Mouse (Mus musculus): ENCODE data around the gene Lair1. TPM values are rescaled to one million over a fixed set of nuclear protein-coding genes. Genes with fewer than 3 reads are reported as not detected.
"Not testable (repeated sequence)": the region's sequence is repeated elsewhere in the genome, so short reads cannot be mapped to it uniquely, and the experiment has no call there.

Gene Lair1
- polyA plus RNA-seq, 1 experiment from 2014 or later, result 1.9 TPM

- H3K4me1 ChIP-seq, result no peaks in the 10 kb centered on the region
- H3K9ac ChIP-seq, result no peak overlapping the region
- H3K4me3 ChIP-seq, result no peak overlapping the region
- ATAC-seq, result no peak
- H3K27me3 ChIP-seq, result no peaks in the 10 kb centered on the region
- H3K4me2 ChIP-seq, result no peak overlapping the region
- no peaks in the 10 kb centered on the region for H3K9me3 ChIP-seq (replicated peaks)
- H3K27ac ChIP-seq, result no peak overlapping the region
- H3K36me3 ChIP-seq (ENCODE audit: poor library complexity, severe bottlenecking), result no peaks in the 10 kb centered on the region
Measured at GRCm38 (mm10) chr7:4081706-4082105, 18.7 kb upstream of the Lair1 start.

- Histone ChIP-seq H3K27me3 (no peaks in the 10 kb centered on the region), H3K4me1 (no peaks in the 10 kb centered on the region), H3K4me3 (no peak overlapping the region), H3K9me3 (replicated peaks) (no peaks in the 10 kb centered on the region), H3K9ac (no peak overlapping the region), H3K4me2 (no peak overlapping the region), H3K36me3 (ENCODE audit: poor library complexity, severe bottlenecking) (no peaks in the 10 kb centered on the region), H3K27ac (no peak overlapping the region)
- 85% methylated on average over 4 of the region's 4 CpGs for WGBS
- ATAC-seq, result no peak
Measured at GRCm38 (mm10) chr7:4080552-4080951, 17.5 kb upstream of the Lair1 start.

GRCm38 (mm10) chr7:4079511-4079910 is 16.5 kb upstream of the Lair1 start:
- ATAC-seq, result no peak
- no peak overlapping the region for H3K27ac ChIP-seq
- H3K27me3 ChIP-seq, result no peaks in the 10 kb centered on the region
- no peak overlapping the region for H3K4me2 ChIP-seq
- H3K4me3 ChIP-seq, result no peak overlapping the region
- no peaks in the 10 kb centered on the region for H3K9me3 ChIP-seq (replicated peaks)
- H3K9ac ChIP-seq, result no peak overlapping the region
- WGBS, result 88% methylated on average over 7 of the region's 7 CpGs
- no peaks in the 10 kb centered on the region for H3K4me1 ChIP-seq
- no peaks in the 10 kb centered on the region for H3K36me3 ChIP-seq (ENCODE audit: poor library complexity, severe bottlenecking)

GRCm38 (mm10) chr7:4073144-4073543 is 10.1 kb upstream of the Lair1 start:
- H3K4me2 ChIP-seq, result no peak overlapping the region
- no peaks in the 10 kb centered on the region for H3K4me1 ChIP-seq
- H3K9me3 ChIP-seq (replicated peaks), result no peaks in the 10 kb centered on the region
- H3K27me3 ChIP-seq, result no peaks in the 10 kb centered on the region
- WGBS, result 79% methylated on average over 3 of the region's 3 CpGs
- no peak overlapping the region for H3K9ac ChIP-seq
- H3K27ac ChIP-seq, result no peak overlapping the region
- H3K36me3 ChIP-seq (ENCODE audit: poor library complexity, severe bottlenecking), result no peaks in the 10 kb centered on the region
- no peak for ATAC-seq
- H3K4me3 ChIP-seq, result no peak overlapping the region

DNA sequence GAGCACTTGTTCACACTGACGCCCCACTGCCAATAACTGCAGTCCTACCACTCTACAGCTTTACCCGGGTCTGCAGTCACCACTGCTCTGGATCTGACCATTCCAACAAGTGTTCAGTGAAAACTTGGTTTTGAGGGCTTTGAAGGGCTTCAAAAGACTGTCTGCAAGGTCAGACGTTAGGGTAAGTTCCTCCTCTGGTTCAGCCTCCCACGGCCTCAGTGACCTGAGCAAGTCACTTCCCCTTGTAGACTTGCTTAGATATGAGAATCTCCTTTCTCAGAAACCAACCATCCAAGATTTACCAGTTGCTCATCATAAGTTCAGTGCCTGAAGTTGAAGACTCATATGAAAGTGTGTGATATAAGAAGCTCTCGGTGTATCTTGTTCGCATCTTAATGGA is 8.1 kb upstream of the Lair1 start:
- no peaks in the 10 kb centered on the region for H3K9me3 ChIP-seq (replicated peaks)
- H3K27ac ChIP-seq, result no peak overlapping the region
- H3K27me3 ChIP-seq, result no peaks in the 10 kb centered on the region
- no peak for ATAC-seq
- no peak overlapping the region for H3K4me3 ChIP-seq
- no peak overlapping the region for H3K4me2 ChIP-seq
- H3K9ac ChIP-seq, result no peak overlapping the region
- H3K4me1 ChIP-seq, result no peaks in the 10 kb centered on the region
- no peaks in the 10 kb centered on the region for H3K36me3 ChIP-seq (ENCODE audit: poor library complexity, severe bottlenecking)
- WGBS, result 88% methylated on average over 6 of the region's 6 CpGs

DNA sequence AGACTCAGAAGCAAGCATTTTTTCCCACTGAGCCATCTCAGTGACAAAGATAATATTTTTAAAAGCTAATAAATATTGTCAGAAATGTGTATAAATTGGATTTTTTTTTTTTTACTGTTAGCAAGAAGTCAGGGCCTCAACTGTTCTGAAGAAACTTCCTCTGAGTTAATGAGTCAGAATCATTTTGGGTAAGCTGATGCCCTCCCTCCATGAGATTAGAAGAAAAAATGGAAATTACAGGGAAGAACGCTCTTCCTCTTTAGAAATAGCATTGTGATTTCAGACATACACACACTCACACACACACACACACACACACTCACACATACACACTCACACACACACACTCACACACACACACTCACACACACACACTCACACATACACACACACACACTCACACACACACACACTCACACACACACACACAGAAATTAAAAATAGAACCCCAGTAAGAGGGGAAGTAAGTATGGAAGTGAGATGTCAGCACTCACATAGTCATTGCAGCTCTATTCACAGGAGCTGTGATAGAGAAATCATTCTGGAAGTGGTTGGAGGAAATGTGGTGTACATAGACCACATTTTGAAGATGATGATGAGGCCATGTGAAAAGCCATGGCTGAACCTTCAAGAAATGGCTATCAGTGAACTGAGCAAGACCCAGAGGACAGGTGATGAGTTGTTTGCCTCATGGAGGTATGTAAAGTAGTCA is 866 bp upstream of the Lair1 start:
- ATAC-seq, result no peak
- H3K4me1 ChIP-seq, result no peaks in the 10 kb centered on the region

DNA sequence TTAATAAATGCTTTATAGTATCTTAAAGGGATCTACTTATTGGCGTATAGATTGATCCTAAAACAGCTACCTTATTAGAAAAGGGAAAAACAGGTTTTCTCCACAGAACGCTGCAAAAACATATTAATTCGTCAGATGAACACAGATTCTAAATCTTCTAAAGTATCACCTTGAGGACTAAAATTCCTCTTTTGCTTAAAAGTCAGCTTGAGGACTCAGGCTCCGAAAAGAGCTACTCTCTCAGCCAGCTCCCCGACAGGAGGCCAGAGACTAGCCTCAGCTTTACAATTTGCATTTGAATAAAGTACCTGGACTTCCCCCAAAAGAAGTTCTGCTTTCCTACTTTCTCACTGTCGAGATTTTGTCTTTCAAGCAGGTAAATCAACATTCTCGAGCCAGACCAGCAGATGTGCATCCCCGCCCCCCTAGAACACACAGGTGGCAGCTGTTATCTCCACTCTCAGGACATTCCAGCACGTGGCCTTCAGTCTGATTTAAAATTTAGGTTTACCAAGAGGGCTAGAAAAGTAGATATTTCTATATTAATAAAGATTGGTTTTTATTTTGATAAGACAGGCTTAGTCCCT is 2.3 kb downstream of the Lair1 start:
- 47% methylated on average over 9 of the region's 9 CpGs for WGBS
- not testable (repeated sequence) for H3K27me3 ChIP-seq; H3K4me1 ChIP-seq; H3K4me3 ChIP-seq; H3K36me3 ChIP-seq (ENCODE audit: poor library complexity, severe bottlenecking); ATAC-seq; H3K4me2 ChIP-seq; H3K9me3 ChIP-seq (replicated peaks); H3K27ac ChIP-seq; H3K9ac ChIP-seq

More for the DNA sequence above, 866 bp upstream of the Lair1 start:
- Histone ChIP-seq H3K4me2 (no peak overlapping the region), H3K27ac (no peak overlapping the region), H3K27me3 (no peaks in the 10 kb centered on the region), H3K9ac (no peak overlapping the region), H3K36me3 (ENCODE audit: poor library complexity, severe bottlenecking) (no peaks in the 10 kb centered on the region), H3K9me3 (replicated peaks) (no peaks in the 10 kb centered on the region), H3K4me3 (no peak overlapping the region)
- 88% methylated on average over 1 of the region's 1 CpGs for WGBS

- no peak overlapping the region for H3K9ac ChIP-seq
- no peaks in the 10 kb centered on the region for H3K4me1 ChIP-seq
- no peak for ATAC-seq
- 19% methylated on average over 3 of the region's 3 CpGs for WGBS
- no peaks in the 10 kb centered on the region for H3K27me3 ChIP-seq
- no peaks in the 10 kb centered on the region for H3K9me3 ChIP-seq (replicated peaks)
- H3K36me3 ChIP-seq (ENCODE audit: poor library complexity, severe bottlenecking), result no peaks in the 10 kb centered on the region
- no peak overlapping the region for H3K4me2 ChIP-seq
- no peak overlapping the region for H3K4me3 ChIP-seq
- H3K27ac ChIP-seq, result no peak overlapping the region
Measured at GRCm38 (mm10) chr7:4026794-4027421, 36.1 kb downstream of the Lair1 start.

DNA sequence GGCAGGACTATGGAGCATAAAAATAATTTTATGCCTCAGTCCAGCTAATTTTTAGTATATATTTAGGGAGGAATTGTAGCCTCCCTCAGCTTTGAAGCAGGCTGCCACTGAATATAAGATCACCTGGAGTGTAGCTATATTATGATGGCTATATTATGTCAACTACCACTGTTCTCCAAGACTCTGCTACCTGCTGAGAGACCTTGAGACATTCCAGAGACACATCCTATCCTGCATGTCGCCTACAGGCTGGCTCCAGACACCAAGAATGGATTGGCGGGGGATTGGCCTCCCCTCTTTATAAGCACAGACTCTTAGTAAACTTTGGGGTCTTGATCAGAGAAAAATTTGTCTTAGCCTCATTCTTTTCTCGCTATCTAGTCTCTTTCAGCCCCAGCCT is 58.4 kb downstream of the Lair1 start:
- not testable (repeated sequence) for H3K4me2 ChIP-seq; H3K4me3 ChIP-seq; H3K27me3 ChIP-seq; H3K27ac ChIP-seq; H3K36me3 ChIP-seq (ENCODE audit: poor library complexity, severe bottlenecking); ATAC-seq; H3K4me1 ChIP-seq; H3K9me3 ChIP-seq (replicated peaks); H3K9ac ChIP-seq
- WGBS, result 71% methylated on average over 3 of the region's 3 CpGs

DNA sequence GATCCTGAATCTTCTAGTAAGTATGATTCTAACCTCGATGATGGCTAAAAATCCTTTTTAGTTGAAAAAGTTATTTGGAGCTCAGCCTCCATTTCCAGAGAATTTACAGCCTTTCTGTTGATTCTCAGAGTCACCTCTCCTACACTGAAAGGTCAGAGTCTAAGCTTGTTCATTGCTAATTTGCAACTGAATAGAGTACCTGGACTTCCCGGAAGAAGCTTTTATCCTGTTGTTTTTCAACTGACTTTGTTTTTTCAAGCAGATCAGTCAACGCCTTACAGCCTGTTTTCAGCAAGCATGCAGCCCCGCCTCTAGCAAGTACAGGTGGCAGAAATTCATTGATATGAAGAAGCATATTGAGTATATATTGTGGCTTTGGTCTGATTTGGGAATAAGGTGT is 59.0 kb downstream of the Lair1 start:
- not testable (repeated sequence) for H3K4me1 ChIP-seq; H3K4me2 ChIP-seq; H3K9me3 ChIP-seq (replicated peaks); H3K9ac ChIP-seq; H3K27ac ChIP-seq; ATAC-seq; H3K36me3 ChIP-seq (ENCODE audit: poor library complexity, severe bottlenecking); H3K27me3 ChIP-seq; H3K4me3 ChIP-seq
- 78% methylated on average over 4 of the region's 4 CpGs for WGBS

DNA sequence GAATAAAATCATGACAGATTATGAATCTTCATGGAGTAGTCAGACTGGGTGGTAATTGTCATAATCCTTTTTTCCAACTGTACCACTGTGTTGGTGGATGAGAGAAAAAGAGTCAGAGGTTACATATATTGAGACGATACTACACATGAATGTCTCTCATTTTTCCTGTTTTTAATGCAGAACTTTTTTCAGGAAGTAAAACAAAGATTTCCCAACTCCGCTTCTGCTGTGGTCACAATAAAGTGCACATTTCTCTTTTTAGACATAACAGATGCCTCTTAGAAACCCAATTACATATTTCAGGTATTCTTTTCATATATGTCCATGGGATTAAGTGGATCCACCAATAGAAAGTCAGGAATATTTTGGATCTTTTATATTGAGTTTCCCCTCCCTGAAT is 101.0 kb downstream of the Lair1 start:
- 84% methylated on average over 2 of the region's 2 CpGs for WGBS
- no peak overlapping the region for H3K9ac ChIP-seq
- H3K27me3 ChIP-seq, result no peaks in the 10 kb centered on the region
- no peak for ATAC-seq
- no peak overlapping the region for H3K4me2 ChIP-seq
- no peaks in the 10 kb centered on the region for H3K4me1 ChIP-seq
- no peaks in the 10 kb centered on the region for H3K36me3 ChIP-seq (ENCODE audit: poor library complexity, severe bottlenecking)
- H3K27ac ChIP-seq, result no peak overlapping the region
- H3K9me3 ChIP-seq (replicated peaks), result peaks cover 10% of the 10 kb centered on the region; the same call in 1 of the 2 replicates
- no peak overlapping the region for H3K4me3 ChIP-seq

DNA sequence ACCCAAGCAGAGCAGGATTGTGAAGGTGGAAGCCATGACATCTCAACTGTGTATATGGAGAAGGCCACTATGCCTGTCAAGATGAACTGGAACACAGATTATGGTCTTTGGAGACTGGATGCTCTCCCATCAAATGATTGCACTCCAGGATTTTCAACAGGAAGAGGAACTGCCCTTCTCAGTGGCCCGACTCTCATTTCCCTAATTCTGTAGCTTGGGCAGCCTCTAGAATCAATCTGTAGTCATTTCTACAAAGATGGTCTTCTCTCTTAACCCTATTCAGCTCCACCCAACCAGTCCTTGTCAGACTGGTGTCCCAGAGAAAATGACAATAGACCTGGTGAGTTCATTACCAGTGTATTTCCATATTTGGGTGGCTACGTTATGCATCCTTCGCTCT is 105.6 kb downstream of the Lair1 start:
- H3K4me1 ChIP-seq, result no peaks in the 10 kb centered on the region
- ATAC-seq, result no peak
- no peak overlapping the region for H3K4me2 ChIP-seq
- H3K9me3 ChIP-seq (replicated peaks), result peaks cover 13% of the 10 kb centered on the region; the same call in 1 of the 2 replicates
- no peak overlapping the region for H3K4me3 ChIP-seq
- no peak overlapping the region for H3K9ac ChIP-seq
- WGBS, result 78% methylated on average over 3 of the region's 3 CpGs
- no peaks in the 10 kb centered on the region for H3K36me3 ChIP-seq (ENCODE audit: poor library complexity, severe bottlenecking)
- no peak overlapping the region for H3K27ac ChIP-seq
- no peaks in the 10 kb centered on the region for H3K27me3 ChIP-seq

Data from forebrain, embryonic 13.5 days (tissue).